Mouse (Mus musculus) naive thymus-derived CD4-positive, alpha-beta T cell, adult 2 months (primary cell): Measurements from ENCODE around the gene Cadm4.
A peak's percentile ranks its signal among the peaks of the same experiment; 100 is the strongest.
"Not testable (repeated sequence)": the region's sequence is repeated elsewhere in the genome, so short reads cannot be mapped to it uniquely, and the experiment has no call there.

Experiments
- DNase-seq: peaks from one replicate; pipeline ENCODE4 v3.0.0-alpha.2; 2011; ENCODE audit warnings: low read depth

Cadm4 gene

GRCm38 (mm10) chr7:24504004-24504403 is 22.2 kb downstream of the Cadm4 start:
- no peak for DNase-seq

- no peak for DNase-seq
These were observed 23.0 kb downstream of the Cadm4 start for GRCm38 (mm10) chr7:24504868-24505267.

- DNase-seq = no peak
These were observed 23.7 kb downstream of the Cadm4 start for GRCm38 (mm10) chr7:24505447-24506064.

DNA sequence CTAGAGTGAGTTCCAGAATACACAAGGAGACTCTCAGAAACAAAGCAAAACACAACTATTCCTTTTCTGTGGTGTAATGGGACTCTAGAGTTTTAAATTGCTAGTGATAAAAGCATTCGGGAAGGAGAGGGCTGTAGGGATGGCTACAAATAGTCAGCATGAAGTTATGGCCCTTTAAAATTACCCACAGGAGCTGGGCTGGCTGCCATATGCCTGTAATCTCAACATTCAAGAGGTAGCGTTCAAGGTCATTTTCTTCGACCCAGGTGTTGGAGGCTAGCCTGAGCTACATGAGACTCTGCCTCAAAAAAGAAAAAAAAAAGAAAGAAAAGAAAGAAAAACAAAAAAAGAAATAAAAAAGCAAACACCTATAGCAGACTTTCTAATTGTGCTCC is 24.2 kb downstream of the Cadm4 start:
- no peak for DNase-seq

DNA sequence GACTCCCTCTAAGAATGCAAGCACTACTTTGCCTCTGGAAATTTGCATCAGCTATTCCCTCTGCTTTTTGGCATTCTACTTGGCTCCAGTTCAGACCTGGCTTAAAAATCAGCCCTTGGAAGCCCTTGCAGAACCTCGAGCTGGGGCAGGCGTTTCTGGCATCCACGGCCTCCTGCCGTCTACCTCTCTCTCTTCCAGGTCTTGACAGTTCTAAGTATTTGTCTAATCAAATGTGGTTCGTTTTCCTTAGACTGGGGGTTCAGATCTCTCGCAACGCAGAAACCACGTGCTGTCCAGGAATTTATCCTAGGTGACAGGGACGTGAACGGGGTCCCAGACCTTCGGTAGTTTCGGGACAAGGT is 24.6 kb downstream of the Cadm4 start:
- DNase-seq = no peak

- peak; percentile 56 for DNase-seq
These were observed 25.3 kb downstream of the Cadm4 start, which contains the start of gene Zfp428 for GRCm38 (mm10) chr7:24506838-24507725. Gene Zfp428, plus strand, starts transcription at chr7:24507006.

GRCm38 (mm10) chr7:24507726-24508114 is 25.9 kb downstream of the Cadm4 start:
- no peak for DNase-seq

DNA sequence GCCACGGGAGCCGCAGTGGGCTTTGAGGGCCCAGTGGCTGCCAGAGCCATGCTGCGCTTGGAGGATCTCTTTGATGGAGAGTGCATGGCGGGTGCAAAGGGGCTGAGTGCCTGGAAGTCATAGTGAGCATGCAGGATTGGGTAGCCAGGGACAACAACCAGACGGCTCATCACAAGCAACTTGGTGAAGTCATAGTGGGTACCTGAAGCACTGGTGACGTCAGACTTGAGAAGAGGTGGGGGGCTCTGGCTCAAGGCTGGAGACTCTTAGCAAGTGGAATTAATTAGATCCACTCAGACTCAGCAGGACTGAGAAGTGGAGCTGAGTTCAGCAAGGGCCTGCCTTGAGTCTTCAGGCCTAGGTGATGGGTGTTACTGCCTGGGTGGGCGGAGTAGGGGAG is 30.5 kb downstream of the Cadm4 start, which contains the start of gene AC161166.1:
AC161166.1 (minus strand) TSS at position 101 of the 400 bp plus-strand sequence.
- DNase-seq = no peak

DNA sequence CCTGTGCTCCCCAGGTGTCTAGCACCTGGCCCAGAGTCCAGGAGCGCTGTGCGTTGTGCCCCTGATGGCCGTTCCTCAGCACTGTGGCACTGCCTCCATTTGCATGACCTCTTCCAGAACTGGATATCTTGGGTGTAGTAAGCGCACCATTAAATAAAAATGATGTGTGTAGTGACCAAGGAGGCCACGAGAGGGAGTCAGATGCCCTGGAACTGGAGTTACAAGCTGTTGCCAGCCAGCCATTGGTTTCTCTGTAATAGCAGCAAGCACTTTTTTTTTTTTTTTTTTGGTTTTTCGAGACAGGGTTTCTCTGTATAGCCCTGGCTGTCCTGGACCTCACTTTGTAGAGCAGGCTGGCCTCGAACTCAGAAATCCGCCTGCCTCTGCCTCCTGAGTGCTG is 34.5 kb downstream of the Cadm4 start:
- DNase-seq = not testable (repeated sequence)

GRCm38 (mm10) chr7:24517077-24517476 is 35.3 kb downstream of the Cadm4 start:
- no peak for DNase-seq

DNA sequence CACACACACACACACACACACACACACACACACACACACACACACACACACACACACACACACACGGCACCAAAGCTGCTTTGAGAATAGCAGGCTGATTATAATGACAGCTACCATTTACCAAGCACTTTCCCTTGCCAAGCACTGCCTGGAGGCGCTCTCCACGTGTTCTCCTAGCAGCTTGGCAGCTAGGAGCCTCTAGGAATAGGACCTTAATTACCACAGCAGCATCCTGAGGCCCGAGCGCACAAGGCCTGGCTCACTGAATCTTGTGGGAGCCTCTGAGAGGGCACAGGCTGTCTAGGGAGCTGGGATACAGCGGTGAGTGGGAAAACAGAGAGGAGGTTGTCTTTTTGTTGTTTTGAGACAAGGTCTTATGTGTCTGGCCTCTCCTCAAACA is 35.8 kb downstream of the Cadm4 start:
- DNase-seq = no peak

DNA sequence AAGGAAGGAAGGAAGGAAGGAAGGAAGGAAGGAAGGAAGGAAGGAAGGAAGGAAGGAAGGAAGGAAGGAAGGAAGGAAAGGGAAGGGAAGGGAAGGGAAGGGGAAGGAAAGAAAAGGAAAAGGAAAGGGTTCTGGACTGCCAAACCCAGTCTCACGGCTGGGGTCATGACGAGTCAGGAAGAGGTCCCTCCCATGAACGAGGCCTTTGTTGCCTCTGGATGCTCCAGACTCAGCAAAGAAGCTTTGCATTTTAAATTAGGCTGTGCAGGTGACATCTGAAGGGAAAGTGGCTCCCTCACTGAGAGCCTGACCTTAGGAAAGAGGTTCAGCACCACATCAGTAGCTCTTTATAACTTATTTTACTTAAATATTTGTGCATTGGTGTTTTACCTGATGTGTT is 37.3 kb downstream of the Cadm4 start:
- no peak for DNase-seq

GRCm38 (mm10) chr7:24520054-24520453 is 38.2 kb downstream of the Cadm4 start:
- not testable (repeated sequence) for DNase-seq

DNA sequence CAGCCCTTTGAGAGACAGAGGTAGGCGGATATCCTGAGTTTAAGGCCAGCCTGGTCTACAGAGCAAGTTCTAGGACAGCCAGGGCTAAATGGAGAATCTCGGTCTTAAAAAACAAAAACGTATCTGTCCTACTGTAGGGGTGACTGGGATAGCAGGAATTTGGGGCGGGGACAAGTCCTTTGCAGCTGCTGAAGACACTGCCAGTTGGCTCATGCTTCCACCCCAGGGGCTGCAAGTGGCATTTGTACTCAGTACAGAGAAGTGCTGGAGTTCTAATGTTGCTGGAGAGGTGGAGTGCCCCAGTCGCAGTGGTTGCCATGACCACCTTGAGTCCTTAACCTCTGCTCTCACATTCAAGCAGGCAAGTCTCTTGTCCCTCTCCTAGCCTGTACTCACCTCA is 41.0 kb downstream of the Cadm4 start:
- no peak for DNase-seq

GRCm38 (mm10) chr7:24523723-24524122 is 41.9 kb downstream of the Cadm4 start:
- no peak for DNase-seq

DNA sequence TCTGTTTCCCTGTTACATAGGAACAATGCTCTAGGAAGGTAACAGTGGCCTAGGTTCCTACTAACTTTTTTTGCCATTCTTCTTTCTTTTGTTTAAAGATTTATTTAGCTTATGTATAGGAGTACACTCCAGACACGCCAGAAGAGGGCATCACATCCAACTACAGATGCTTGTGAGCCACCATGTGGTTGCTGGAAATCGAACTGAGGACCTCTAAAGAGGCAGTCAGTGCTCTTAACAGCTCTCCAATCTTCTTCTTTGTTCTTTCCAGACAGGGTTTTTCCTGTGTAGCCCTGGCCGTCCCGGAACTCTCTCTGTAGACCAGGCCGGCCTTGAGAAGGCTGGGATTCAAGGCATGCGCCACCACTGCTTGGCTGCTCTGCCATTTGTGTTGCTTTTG is 43.2 kb downstream of the Cadm4 start:
- DNase-seq = no peak

DNA sequence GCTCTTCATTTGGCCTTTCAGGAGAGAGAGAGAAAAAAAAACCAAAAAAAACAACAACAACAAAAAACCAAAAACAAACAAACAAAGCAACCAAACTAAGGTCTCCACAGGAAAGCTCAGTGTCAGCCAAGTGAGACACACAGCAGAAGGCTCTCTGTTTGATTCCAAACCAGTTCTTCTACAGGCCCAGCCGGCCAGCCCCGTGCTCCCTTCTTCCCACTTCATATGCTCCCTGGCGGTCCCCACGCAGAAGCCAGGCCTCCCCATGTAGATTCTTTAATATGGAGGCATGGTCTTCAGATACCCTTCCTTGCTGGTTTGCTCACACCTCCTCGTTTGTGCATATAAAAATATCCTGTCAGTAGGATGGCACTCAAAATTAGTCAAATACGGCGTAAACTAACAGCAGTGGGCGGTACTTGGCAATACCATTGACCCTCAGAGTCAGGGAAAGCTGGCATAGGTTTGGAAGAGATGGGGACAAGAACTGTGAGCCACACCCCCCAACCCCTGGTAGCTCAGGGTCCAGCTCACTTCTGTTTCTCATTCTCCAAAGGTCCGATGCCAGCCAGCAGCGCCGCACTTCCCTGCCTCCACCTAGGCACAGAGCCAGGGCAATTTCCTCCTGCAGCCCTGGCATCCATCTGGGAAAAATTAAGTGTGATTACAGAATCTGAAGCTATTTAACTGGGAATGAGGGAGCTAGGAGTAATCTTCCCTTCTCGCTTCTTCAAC is 44.0 kb downstream of the Cadm4 start:
- DNase-seq = no peak

GRCm38 (mm10) chr7:24528861-24529260 is 47.0 kb downstream of the Cadm4 start:
- DNase-seq = no peak

DNA sequence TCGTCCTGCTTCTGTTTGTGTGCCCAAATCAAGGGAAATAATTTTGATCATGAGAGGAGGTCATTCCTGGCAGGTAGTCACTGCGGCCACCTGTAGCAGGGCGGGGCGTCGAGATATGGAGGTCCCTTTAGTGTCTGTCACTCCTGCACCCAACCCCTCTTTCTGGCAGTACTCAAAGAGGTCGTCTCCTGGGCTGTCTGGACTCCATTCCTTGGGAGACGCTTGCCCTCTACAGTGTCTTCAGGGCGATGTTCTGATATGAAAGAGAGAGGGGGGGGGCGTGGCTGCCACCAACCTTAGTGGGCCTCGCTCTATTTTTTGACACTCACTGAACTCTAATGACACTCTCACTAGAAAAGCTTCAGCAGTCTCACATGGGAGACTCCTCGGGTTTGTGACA is 47.8 kb downstream of the Cadm4 start:
- DNase-seq = no peak

GRCm38 (mm10) chr7:24530062-24530931 is 48.5 kb downstream of the Cadm4 start, which contains the start of gene Irgq:
Gene Irgq, plus strand, starts transcription at chr7:24530689.
- peak; percentile 100 for DNase-seq

DNA sequence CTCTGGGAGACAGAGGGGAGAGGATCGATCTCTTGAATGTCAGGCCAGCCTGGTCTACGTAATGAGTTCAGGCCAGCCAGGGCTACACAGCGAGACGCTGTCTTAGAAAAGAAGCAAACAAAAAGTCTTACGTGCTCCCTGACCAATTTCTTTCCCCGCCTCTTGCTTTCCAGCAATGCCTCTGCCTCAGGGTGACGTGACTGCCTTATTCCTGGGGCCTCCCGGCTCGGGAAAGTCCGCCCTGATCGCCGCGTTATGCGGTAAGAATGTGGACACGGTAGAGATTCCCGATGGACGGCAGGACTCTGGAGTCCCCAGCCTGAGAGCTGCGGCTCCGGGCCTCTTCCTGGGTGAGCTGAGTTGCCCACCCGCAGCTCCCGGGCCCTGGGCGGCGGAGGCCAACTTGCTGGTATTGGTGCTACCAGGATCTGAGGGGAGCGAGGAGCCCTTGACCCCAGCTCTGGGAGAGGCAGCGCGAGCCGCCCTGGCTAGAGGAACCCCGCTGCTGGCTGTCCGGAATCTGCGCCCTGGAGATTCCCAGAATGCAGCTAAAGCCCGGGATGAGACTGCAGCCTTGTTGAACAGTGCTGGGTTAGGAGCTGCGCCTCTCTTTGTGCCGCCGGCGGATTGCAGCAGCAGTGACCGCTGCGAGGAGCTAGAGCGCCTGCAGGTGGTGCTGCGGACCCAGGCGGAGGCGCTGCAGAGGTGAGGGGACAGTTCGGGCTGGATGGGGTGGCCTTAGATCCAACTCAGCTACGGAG is 49.6 kb downstream of the Cadm4 start:
- peak; percentile 70 for DNase-seq
